Mouse (Mus musculus) embryonic facial prominence, embryonic 10.5 days (tissue): ENCODE measurements around the gene Wdr61. TPM values are rescaled to one million over a fixed set of nuclear protein-coding genes. Genes with fewer than 3 reads are reported as not detected.
"Not testable (repeated sequence)": the region's sequence is repeated elsewhere in the genome, so short reads cannot be mapped to it uniquely, and the experiment has no call there.

ENCODE experiments used
- DNase-seq: peaks from one replicate; pipeline ENCODE4 v3.0.0-alpha.2; 2017; ENCODE audit warnings: low spot score
- H3K27ac ChIP-seq: fragments of 300-500 bp; sonication (generic); replicated peaks from 2 replicates; pipeline ENCODE4 v1.5.1; 2016; ENCODE audit warnings: mild to moderate bottlenecking
- H3K27me3 ChIP-seq: fragments of 300-500 bp; sonication (generic); replicated peaks from 2 replicates; pipeline ENCODE4 v1.6.1; 2016; ENCODE audit warnings: low read depth, mild to moderate bottlenecking; ENCODE audit not compliant: poor library complexity, severe bottlenecking
- H3K36me3 ChIP-seq: fragments of 300-500 bp; sonication (generic); replicated peaks from 2 replicates; pipeline ENCODE4 v1.6.1; 2016; ENCODE audit warnings: mild to moderate bottlenecking, moderate library complexity
- H3K4me1 ChIP-seq: fragments of 300-500 bp; sonication (generic); 2 replicates; pipeline ENCODE4 v1.6.1; 2016
- H3K4me3 ChIP-seq: fragments of 300-500 bp; sonication (generic); 2 replicates; pipeline ENCODE4 v1.5.1; 2016; ENCODE audit warnings: mild to moderate bottlenecking, moderate library complexity
- H3K9me3 ChIP-seq: fragments of 300-500 bp; sonication (generic); 2 replicates; pipeline ENCODE4 v1.6.1; 2016; ENCODE audit warnings: mild to moderate bottlenecking
- WGBS: fragments of 180-500 bp; shearing (Covaris S2); methylation state at CpG from one replicate; pipeline ENCODE4 v1.1.7; 2016; 5-methylcytosine and 5-hydroxymethylcytosine counted together
- polyA plus RNA-seq: library from polyadenylated mRNA; unstranded; fragments of >200 nt; fragmentation: Nextera tagmentation; extraction: Ambion mirVana; gene quantifications from 2 replicates; pipeline ENCODE4 v1.2.1, GENCODE M21; 2016

The Wdr61 gene
- polyA plus RNA-seq, 1 experiment from 2014 or later: 182 TPM

- H3K4me3 ChIP-seq: peak overlapping the region; percentile 51
- H3K9me3 ChIP-seq, H3K4me1 ChIP-seq, H3K36me3 ChIP-seq, H3K27ac ChIP-seq: not testable (repeated sequence)
- WGBS: 5% methylated on average over 31 of the region's 31 CpGs
- peaks cover 39% of the 10 kb centered on the region for H3K27me3 ChIP-seq
- DNase-seq: peak; percentile 57
Measured at GRCm38 (mm10) chr9:54691241-54691805, 43.0 kb downstream of the Wdr61 start.

GRCm38 (mm10) chr9:54690697-54691096 lies 43.6 kb downstream of the Wdr61 start:
- H3K36me3 ChIP-seq, H3K4me3 ChIP-seq, H3K27ac ChIP-seq, H3K9me3 ChIP-seq, DNase-seq, H3K4me1 ChIP-seq: not testable (repeated sequence)
- peaks cover 33% of the 10 kb centered on the region for H3K27me3 ChIP-seq
- WGBS: 56% methylated on average over 2 of the region's 2 CpGs

GRCm38 (mm10) chr9:54689446-54689845 lies 44.9 kb downstream of the Wdr61 start:
- 77% methylated on average over 8 of the region's 8 CpGs for WGBS
- H3K27ac ChIP-seq: no peak overlapping the region
- no peak for DNase-seq
- peaks cover 28% of the 10 kb centered on the region for H3K27me3 ChIP-seq
- no peaks in the 10 kb centered on the region for H3K36me3 ChIP-seq
- no peaks in the 10 kb centered on the region for H3K9me3 ChIP-seq
- no peak overlapping the region for H3K4me3 ChIP-seq
- peaks cover 7% of the 10 kb centered on the region; the same call in 1 of the 2 replicates for H3K4me1 ChIP-seq

GRCm38 (mm10) chr9:54687246-54688236 lies 46.8 kb downstream of the Wdr61 start:
- 67% methylated on average over 14 of the region's 14 CpGs for WGBS
- Histone ChIP-seq H3K4me1 (peaks cover 7% of the 10 kb centered on the region; the same call in 1 of the 2 replicates), H3K9me3 (no peaks in the 10 kb centered on the region), H3K27ac (no peak overlapping the region), H3K27me3 (peaks cover 20% of the 10 kb centered on the region), H3K36me3 (no peaks in the 10 kb centered on the region), H3K4me3 (no peak overlapping the region)
- DNase-seq: no peak

GRCm38 (mm10) chr9:54683814-54684605 lies 50.3 kb downstream of the Wdr61 start:
- 75% methylated on average over 7 of the region's 7 CpGs for WGBS
- Histone ChIP-seq H3K9me3 (no peaks in the 10 kb centered on the region), H3K27ac (no peak overlapping the region), H3K4me1 (no peaks in the 10 kb centered on the region), H3K4me3 (no peak overlapping the region), H3K36me3 (no peaks in the 10 kb centered on the region), H3K27me3 (peaks cover 6% of the 10 kb centered on the region; the same call in 1 of the 2 replicates)
- DNase-seq: no peak

GRCm38 (mm10) chr9:54682846-54683245 lies 51.5 kb downstream of the Wdr61 start:
- Histone ChIP-seq H3K27me3 (peaks cover 4% of the 10 kb centered on the region; the same call in 1 of the 2 replicates), H3K9me3 (no peaks in the 10 kb centered on the region), H3K4me3 (no peak overlapping the region), H3K4me1 (no peaks in the 10 kb centered on the region), H3K36me3 (no peaks in the 10 kb centered on the region), H3K27ac (no peak overlapping the region)
- 82% methylated on average over 4 of the region's 4 CpGs for WGBS
- DNase-seq: no peak

GRCm38 (mm10) chr9:54676531-54676986 lies 57.8 kb downstream of the Wdr61 start:
- no peaks in the 10 kb centered on the region for H3K9me3 ChIP-seq
- WGBS: 1% methylated on average over 14 of the region's 14 CpGs
- DNase-seq: peak; percentile 83
- no peaks in the 10 kb centered on the region for H3K36me3 ChIP-seq
- H3K4me1 ChIP-seq: no peaks in the 10 kb centered on the region; the same call in 1 of the 2 replicates
- H3K27me3 ChIP-seq: peaks cover 7% of the 10 kb centered on the region; the same call in 1 of the 2 replicates
- H3K4me3 ChIP-seq: peak overlapping the region; percentile 56
- H3K27ac ChIP-seq: peak overlapping the region; percentile 77

GRCm38 (mm10) chr9:54673887-54674286 lies 60.4 kb downstream of the Wdr61 start:
- DNase-seq: no peak
- Histone ChIP-seq H3K4me1 (no peaks in the 10 kb centered on the region; the same call in 1 of the 2 replicates), H3K27me3 (peaks cover 7% of the 10 kb centered on the region; the same call in 1 of the 2 replicates), H3K36me3 (no peaks in the 10 kb centered on the region), H3K4me3 (no peak overlapping the region), H3K27ac (no peak overlapping the region), H3K9me3 (no peaks in the 10 kb centered on the region)
- 90% methylated on average over 13 of the region's 13 CpGs for WGBS

- no peaks in the 10 kb centered on the region for H3K9me3 ChIP-seq
- no peak overlapping the region for H3K27ac ChIP-seq
- 0 out of 2 replicates have a peak, but pooled peaks cover under 1% of the 10 kb centered on the region for H3K27me3 ChIP-seq
- no peaks in the 10 kb centered on the region for H3K36me3 ChIP-seq
- WGBS: 88% methylated on average over 3 of the region's 3 CpGs
- DNase-seq: no peak
- H3K4me1 ChIP-seq: no peaks in the 10 kb centered on the region; the same call in 1 of the 2 replicates
- no peak overlapping the region for H3K4me3 ChIP-seq
Measured at GRCm38 (mm10) chr9:54671962-54672361, 62.4 kb downstream of the Wdr61 start.

GRCm38 (mm10) chr9:54668455-54668854 lies 65.9 kb downstream of the Wdr61 start:
- H3K27me3 ChIP-seq: no peaks in the 10 kb centered on the region
- no peak for DNase-seq
- 77% methylated on average over 4 of the region's 4 CpGs for WGBS
- no peak overlapping the region for H3K4me3 ChIP-seq
- no peaks in the 10 kb centered on the region for H3K9me3 ChIP-seq
- no peak overlapping the region for H3K27ac ChIP-seq
- no peaks in the 10 kb centered on the region for H3K4me1 ChIP-seq
- no peaks in the 10 kb centered on the region for H3K36me3 ChIP-seq

- Histone ChIP-seq H3K4me3 (no peak overlapping the region), H3K9me3 (no peaks in the 10 kb centered on the region), H3K36me3 (no peaks in the 10 kb centered on the region), H3K27ac (no peak overlapping the region), H3K27me3 (no peaks in the 10 kb centered on the region), H3K4me1 (peaks cover 13% of the 10 kb centered on the region)
- DNase-seq: no peak
- WGBS: 90% methylated on average over 3 of the region's 3 CpGs
Measured at GRCm38 (mm10) chr9:54666116-54666515, 68.2 kb downstream of the Wdr61 start.
